Mouse (Mus musculus) lung, postnatal 25 days (tissue): ENCODE measurements around the gene Ropn1.
"Not testable (repeated sequence)": the region's sequence is repeated elsewhere in the genome, so short reads cannot be mapped to it uniquely, and the experiment has no call there.

Experiments used
- DNase-seq: peaks from one replicate; pipeline ENCODE4 v3.0.0; 2022; ENCODE audit warnings: low spot score

Gene Ropn1

DNA sequence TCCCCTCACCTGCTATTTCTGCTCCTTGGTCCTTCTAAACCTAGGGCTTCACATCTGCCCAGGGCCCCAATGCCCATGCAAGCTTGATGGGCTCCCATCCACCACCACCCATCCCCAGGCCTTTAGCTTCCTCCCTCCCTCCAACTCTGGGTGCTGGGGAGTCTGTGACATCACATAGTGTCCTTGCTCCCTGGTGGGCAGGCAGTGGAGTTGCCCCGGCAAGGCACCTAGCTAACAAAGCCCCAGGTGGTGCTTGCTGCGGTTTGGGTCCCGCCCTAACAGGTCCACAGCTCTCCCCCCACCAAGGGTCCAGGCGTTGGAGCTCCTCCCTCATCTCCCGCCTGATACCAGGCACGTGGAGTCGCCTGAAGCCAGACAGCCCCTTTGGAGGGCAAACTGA, at the start of gene Ropn1:
TSS of gene Ropn1 (plus strand) at position 301 of the 400 bp plus-strand sequence.
- DNase-seq, result no peak

- no peak for DNase-seq
Measured at GRCm38 (mm10) chr16:34601954-34602353, 47.8 kb upstream of the Ropn1 start.

DNA sequence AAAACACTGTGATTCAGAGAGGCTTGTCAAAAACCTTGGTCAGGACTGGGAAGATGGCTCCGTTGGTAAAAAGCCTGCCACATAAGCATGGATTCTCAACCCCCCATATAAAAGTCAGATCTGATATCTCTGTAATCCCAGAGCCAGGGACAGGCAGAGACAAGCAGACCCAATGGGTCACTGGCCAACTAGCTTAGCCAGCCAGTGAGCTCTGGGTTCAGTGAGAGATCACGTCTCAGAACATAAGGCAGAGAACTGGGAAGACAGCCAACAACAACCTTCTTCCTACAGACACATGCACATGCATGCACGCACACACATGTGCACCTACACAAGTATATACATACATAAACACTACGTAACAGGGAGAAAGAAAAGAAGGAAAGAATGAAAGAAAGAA, 46.6 kb upstream of the Ropn1 start:
- no peak for DNase-seq

GRCm38 (mm10) chr16:34603854-34604253, 45.9 kb upstream of the Ropn1 start:
- DNase-seq, result no peak

GRCm38 (mm10) chr16:34605679-34606078, 44.0 kb upstream of the Ropn1 start:
- peak; percentile 70 for DNase-seq

GRCm38 (mm10) chr16:34610137-34610536, 39.6 kb upstream of the Ropn1 start:
- DNase-seq, result no peak

DNA sequence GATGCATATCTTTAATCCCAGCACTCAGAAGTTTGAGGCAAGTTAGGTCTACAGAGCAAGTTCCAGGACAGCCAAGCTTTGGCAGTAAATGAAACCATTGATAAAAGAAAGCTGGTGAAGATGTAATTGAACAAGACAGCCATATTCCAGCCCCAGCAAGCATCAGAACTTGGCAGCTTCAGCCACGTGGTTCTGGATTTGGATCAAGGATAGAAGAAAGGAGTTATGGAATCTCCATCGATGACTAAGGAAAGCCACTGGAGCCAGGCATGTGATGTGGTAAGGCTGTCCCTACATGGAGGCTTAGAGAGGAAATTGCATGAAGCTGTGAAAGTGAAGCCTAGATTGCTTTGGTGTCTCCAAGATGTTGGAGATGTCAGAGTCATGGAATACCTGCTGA, 35.7 kb upstream of the Ropn1 start:
- no peak for DNase-seq

DNA sequence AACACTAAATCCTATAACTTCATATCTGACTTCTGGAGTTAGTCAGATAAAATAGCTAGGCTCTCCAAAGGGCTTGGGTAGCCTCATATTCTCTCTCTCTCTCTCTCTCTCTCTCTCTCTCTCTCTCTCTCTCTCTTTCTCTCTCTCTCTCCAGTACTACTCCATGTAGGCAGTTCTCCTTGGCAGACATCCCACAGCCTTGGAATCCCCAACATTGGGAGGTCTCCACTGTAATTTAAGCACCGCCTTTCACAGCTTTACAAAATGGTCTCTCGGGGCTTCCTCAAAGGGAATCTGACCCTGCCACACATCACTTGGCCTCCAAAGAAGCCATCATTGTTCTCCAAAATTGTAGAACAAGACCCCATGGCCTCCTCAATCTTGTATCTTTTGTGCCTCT, 22.1 kb upstream of the Ropn1 start:
- DNase-seq, result no peak

GRCm38 (mm10) chr16:34628397-34628796, 21.3 kb upstream of the Ropn1 start:
- no peak for DNase-seq

DNA sequence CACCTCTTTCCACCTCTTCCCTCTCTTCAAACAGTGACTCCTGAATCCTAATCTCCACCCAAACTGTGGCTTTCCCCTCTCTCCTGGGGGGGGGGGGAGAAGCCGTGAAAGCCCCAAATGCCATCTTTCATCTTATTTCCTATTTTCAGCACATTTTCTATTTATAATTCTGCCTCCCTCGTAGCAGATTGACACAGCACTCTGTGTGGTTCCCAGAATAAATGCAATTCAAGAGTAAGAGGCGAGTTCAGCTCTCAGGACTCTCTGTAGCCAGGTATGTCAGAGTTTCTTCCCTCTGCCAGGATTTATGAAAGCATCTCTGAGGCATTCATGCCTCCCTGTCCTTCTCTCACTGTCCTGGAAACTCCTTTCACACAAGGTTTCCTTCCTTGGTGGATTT, 14.2 kb upstream of the Ropn1 start:
- no peak for DNase-seq

- DNase-seq, result peak; percentile 31
Measured at GRCm38 (mm10) chr16:34643511-34644259, 6.0 kb upstream of the Ropn1 start.

- no peak for DNase-seq
Measured at GRCm38 (mm10) chr16:34653023-34653422, 3.3 kb downstream of the Ropn1 start.

- not testable (repeated sequence) for DNase-seq
Measured at GRCm38 (mm10) chr16:34657566-34657965, 7.8 kb downstream of the Ropn1 start.

DNA sequence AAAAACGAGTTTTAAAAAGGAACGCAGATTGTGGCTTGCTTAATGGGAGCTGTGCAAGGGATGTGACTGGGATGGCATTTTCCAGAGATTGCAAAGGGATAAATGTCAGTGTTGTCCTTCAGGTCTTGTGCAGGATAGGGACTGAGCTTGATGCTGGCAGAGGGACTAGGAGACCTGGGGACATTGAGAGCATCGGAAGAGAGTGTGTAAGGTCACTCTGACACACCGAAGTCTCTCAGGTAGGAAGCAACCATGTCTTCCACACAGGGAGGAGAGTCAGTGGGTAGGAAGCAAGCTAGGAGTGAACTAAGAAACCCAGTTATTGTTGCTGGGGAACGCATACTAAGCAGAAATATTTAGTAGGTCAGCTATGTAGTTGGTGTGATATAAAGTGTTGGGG, 8.3 kb downstream of the Ropn1 start:
- DNase-seq, result no peak

- no peak for DNase-seq
Measured at GRCm38 (mm10) chr16:34658388-34658787, 8.7 kb downstream of the Ropn1 start.

DNA sequence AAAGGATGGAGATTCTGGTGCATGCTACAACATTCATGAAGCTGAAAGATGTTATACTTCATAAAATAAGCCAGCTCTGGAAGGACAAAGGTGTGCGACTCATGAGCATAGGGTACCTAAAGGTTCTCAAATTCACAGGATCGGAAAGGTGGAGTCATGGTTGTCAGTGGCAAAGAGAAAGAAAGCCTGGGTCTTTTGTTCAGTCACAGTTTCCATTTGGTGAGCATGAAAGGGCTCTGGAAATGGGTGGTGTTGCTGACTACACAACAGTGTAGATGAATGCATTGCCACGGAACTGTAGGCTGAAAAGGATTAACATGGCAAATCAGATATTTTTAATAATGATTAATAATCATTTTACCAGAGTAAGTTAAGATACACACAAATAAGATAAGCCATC, 14.8 kb downstream of the Ropn1 start:
- no peak for DNase-seq

GRCm38 (mm10) chr16:34667031-34667726, 17.5 kb downstream of the Ropn1 start:
- DNase-seq, result peak; percentile 80

DNA sequence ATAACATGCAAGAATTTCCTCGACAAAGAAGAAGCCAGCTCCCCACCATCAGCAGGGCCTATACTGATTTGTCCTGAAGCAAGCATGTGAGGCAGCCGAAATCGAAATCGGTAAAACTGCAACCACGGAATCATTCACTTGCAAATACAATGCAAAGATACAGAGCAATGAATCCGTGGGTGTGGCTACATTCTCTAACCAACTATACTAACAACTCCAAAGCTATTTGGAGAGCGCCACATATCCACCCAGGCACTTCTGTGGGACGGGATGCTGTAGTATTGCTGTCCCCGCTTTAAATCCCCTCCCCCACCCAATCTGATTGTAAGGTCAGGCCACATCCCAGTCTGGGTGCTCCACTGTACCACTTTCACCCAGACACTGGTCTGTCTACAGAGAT, 18.6 kb downstream of the Ropn1 start:
- no peak for DNase-seq

DNA sequence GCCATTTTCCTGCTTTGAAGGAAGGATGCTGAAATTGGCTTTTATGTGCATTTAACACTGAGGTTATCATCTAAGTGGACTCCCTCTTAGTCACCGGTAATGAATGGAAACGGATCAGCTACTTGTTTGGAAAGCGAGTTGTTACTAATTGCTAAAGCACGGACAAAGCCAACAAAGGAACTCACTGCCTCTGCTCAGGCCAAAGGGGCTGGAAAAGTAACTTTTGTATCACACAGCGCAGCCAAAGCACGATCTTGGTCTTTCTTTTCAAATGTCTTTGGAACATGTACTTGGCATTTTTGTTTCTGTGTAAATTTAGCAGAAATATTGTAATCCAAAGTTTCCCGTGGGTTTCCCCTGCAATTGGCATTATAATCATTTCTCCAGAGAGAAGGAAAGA, 22.2 kb downstream of the Ropn1 start:
- DNase-seq, result no peak

DNA sequence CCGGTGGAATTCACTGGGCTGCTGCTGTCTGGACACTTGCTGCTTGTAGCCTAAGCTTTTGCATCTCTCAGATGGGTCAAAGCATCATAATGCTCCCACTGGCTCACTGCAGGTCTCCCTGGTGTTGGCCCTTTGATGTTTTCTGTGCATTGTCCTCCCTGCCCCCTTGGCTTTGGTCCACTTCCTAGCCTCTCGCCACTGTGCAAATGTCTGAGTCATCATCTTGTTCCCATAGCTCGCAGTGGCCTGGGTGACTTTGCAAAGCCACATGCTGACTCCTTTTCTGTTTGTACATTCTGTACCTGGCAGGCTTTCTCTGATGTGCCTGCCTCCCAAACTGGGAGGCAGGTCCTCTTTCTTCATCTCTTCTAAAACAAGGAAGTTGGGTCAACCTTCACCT, 23.1 kb downstream of the Ropn1 start:
- peak; percentile 18 for DNase-seq

GRCm38 (mm10) chr16:34674365-34674764, 24.6 kb downstream of the Ropn1 start:
- DNase-seq, result no peak

GRCm38 (mm10) chr16:34681823-34682222, 32.1 kb downstream of the Ropn1 start:
- DNase-seq, result no peak

DNA sequence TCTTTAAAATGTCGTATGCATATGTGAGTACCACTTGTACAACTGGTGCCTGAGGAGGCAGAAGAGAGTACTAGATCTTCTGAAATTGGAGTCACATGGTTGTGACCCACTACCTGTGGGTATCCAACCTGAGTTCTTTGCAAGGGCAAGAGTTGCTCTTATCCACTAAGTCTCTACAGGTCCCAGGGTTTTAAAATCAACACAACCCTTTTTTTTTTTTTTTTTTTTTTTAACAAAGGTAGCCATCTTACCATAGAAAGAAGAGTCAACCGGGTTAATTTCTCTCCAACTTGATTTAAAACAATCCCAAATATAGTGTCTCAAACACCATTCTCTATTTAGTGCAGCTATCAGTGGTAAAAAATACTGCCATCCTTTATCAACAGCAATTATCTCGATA, 40.2 kb downstream of the Ropn1 start:
- DNase-seq, result no peak
